Mouse (Mus musculus): Measurements from ENCODE around the gene Iqca.

Gene Iqca

DNA sequence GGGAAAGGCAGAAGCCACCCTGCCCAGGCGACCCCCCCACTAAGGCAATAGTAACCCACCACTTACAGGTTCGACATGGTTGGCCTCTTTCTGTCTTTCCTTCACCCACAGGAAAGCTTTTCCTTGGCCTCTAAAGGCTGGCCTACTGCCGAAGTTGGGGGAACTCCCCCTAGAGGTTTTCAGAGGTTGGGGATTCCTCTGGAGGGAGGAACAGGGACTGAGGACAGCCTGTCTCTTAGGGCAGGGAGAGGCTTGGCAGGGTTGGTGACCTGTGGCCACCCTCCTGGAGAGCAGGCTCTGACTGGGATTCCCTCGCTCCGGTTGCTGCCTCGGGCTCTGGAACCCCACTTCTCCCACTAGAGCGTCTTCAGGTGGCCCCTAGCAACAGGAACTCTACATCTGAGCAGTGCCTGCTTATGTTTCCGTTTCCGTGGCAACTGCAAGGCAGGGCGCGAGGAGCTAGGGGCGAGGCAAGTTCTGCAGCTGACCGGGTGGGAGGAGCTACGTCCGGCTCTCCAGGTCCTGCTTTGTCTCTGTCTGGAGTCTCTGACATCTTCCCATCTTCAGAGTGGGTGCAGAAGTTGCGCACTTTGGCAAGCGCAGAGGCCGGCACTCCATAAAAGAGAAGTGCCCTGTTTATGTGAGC, at the start of gene Iqca:
TSS of gene Iqca (minus strand) at position 303 of the 646 bp plus-strand sequence.
- DNase-seq: peak; percentile 58

DNA sequence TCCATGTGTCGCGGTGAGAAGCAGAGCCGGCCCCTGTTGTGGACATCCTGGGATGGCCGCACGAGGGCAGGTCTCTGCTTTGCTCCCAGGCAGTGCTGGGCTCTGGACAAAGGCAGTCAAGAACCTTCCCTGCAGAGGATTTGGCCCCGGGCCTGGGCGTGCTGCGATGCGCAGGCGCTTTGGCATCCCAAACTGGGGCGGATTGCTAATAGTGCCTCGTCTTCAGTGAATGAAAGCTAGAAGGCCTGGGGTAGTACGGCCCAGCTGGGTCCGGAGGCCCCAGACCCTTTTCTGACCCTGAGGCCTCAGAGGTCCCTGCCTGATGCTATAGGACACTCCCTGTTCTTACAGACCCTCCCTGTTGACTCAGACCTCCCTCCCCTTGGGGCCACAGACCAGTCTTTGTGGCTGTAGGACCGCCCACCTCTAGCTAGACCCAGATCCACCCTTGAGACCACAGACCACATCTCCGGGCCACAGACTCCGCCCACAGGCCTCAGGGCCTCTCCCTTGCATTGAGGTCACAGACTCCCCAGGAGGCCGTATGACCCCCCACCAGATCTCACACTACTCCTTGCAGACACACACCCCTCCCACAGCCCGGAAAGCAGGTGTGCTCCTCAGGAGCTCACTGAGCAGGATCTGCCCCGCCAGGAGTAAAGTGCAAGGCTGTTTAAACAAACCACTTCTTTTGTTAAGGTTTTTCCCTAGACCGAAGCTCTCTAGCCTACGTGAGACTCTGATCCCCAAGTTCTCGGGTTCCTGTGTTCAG, 49.2 kb upstream of the Iqca start:
- DNase-seq: peak; percentile 81

DNA sequence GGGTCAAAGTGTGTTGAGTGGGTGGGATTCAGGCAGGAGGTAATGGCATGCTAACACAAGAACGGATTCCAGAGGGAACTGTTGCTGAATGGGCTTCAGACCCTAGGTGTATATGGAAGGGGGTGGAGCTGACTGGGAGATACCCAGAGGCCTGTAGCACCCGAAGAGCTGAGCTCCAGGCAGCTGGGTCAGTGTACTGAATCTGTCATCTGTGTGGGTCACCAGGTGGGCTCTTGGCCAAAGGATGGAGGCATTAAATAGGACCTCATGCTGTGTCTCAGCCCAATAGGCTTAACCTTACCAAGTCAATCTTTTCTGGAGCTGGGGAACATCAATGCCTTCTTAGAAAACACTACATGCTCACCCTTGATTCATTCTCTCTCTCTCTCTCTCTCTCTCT, 48.5 kb upstream of the Iqca start:
- DNase-seq: no peak

DNA sequence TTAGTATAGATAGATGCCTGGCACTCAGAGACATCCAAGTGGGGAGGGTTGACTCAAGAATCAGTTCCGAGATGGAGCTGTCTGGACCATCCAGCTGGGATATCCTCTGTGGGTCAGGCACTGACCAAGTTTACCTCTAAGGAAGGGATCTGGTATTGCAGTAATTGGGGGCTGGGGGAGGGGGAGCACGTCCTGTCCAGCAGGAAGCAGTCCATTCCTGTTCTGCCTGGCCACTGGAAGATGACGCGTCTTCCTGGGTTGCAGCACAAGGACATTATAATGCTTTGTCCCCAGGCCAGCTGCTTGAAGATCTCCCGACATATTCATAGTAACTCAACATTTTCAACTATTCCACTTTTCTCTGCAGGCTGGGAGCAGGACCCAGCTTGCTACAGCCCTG, 48.0 kb upstream of the Iqca start:
- DNase-seq: no peak

DNA sequence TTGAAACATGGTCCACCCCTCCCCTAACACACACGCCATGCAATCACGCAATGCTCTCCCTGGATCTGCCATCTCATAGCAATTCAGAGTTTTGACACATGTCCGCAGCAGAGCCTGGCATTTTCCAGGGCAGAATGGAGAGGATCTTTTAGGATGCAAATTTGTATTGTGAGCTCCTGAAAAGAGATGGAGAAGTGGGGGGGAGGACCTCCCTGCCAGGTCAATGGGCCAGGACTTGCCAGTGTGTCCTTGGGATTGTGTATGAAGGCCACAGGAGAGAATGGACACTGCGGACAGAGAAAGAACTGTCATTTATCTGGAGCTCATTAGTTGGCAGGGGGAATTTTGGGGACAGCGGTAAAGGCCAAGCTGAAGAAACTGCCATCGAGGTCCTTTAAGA, 35.8 kb upstream of the Iqca start:
- no peak for DNase-seq

DNA sequence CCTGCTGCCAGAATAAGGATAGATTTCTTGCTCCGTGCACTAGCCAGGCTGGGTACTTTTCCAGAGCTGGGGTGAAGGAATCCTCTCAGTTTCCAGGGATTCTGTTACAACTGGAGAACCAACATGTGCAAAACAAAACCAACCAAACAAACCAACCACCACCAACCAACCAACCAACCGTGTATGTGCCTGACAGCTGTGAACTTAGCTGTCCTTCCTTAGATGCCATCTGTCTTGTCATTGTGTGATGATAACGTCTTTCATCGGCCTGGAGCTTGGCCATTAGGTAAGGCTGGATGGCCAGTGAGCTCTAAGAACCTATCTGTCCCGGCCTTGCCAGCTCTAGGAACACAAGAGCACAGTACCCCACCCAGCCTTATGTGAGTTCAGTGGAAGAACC, 33.7 kb upstream of the Iqca start:
- DNase-seq: no peak

DNA sequence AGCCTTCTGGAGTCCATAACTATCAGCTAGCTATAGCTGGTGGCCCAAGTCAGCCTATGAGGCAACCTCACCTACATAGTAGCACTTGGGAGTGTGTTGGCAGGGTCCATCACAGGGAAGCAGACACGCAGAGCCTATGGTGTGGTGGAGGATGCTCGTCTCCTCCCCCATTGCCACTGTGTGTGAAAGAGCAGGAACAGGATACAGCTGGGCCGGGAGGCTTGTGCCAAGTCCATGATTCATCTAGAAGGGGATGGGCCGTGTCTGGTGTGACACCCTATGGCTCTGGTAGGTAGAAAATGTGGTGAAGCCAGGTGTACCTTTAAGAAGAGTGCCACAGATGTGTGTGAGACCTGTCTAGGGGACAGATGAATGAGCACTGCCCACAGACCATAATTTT, 33.0 kb upstream of the Iqca start:
- DNase-seq: no peak

DNA sequence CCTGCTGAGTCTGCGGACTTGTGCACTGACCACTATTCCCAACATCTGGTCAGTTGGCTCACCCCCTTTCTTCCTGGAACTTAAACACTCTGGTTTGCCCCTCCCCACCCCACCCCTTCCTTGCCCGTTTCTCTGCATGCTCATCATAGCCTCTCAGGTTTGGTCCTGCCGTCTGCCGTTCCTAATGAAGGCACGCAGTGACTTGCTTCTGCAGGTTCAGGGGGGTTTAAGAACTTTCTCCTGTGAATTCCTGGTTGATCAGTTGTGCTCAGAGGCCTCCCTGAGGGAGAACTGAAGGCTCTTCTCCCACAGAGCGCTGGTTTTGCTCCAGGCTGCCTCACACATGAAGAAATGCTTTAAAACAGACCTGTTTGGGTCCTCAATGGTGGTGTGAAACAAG, 30.4 kb upstream of the Iqca start:
- no peak for DNase-seq

DNA sequence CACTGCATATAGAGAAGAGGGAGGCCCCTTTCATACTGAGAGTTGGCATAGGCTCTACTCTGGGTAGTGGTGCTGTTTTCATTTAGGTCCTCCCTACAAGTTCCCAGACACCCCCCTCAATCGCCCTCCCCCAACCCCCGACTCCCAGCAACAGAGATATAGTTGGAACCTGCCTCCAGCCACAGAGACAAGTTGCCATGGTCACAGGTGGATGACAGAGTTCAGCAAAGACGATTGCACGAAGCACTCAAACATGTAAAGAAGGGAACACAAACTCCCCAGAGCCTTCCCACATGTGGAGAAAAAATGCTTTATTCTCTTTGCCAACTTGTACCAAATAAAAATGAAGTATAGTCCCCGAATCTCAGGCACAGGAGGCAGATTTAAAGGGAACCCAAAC, 29.3 kb upstream of the Iqca start:
- DNase-seq: no peak

DNA sequence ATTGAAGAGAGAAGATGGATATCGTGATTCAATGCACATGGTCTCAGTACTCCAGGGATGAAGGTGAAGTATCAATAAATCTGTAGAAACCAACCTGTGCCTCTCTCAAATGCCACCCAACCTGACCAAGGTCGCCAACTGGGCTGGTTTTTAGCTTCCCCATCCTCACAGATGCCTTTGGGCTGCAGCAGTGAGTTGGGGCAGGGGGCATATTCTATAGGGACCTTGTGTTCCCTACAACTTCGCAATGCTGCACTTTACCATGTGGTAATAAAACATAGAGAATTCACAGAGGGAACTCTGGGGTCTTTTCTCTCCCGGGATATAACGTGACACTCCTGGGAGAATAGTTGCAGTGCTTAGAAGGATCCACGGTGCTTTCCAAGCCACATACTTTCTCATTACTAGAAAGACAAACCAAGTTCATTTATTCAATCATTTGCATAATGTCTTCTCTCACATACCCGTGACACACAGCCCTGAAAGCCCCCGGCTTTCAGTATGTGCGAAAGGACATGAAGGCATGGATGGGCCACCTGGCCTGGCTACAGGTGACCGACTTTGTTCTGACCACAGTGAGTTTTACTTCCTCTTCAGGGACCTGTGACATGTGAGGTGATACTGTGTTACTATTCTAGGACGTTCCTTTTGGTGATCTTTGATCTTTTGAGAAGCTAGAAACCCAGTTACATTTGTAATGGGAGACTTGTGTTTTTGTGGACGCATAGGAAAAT, 27.9 kb upstream of the Iqca start:
- DNase-seq: no peak

DNA sequence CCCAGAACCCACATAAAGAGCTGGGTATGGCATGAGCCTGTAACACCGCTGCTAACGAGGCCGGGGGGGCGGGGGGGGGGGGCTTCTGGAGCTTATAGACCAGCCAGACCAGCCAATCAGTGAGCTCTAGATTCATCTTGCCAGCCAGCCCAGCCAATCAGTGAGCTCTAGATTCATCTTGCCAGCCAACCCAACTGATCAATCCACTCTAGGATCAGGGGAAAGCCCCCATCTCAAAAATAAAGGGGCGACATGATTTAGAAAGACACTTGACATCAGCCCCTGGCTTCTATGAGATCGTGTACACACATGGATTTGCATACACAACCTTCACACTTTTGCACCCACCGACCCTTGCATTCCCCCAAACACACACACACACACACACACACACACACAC, 27.3 kb upstream of the Iqca start:
- no peak for DNase-seq

DNA sequence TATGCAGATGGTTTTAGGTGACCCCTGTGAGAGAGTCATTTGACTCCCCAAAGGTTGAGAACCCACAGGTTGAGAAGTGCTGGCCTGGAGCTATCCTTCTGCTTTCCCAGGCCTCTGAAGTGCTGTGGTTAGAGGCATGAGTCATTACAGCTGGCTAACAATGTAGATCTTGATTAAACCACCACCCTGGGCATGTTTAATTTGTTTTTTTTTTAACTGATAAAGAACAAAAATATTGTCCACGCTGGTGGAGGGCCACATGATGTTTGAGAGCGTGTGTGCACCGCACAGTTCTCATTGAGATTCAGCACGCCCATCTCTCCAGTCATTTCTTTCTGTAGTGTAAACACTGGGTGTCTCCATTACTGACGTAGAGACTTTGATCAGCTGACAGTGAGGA, 24.8 kb upstream of the Iqca start:
- DNase-seq: no peak

DNA sequence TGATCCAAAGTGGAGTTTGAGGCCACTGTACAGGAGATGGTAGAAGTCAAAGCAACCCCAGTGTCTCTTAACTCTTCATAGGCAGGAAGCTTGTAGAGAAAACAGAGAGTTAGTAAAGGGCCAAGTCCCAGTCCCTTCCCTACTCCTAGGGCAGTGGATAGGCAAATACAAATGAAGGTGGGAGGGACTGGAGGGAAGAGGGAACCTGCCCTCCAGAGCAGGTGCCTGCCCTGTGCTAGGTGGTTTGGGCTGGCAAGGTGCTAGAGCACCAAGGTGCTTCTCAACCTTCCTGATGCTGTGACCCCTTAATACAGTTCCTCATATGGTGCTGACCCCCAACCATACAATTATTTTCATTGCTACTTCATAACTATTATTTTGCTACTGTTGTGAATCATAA, 24.4 kb upstream of the Iqca start:
- no peak for DNase-seq

DNA sequence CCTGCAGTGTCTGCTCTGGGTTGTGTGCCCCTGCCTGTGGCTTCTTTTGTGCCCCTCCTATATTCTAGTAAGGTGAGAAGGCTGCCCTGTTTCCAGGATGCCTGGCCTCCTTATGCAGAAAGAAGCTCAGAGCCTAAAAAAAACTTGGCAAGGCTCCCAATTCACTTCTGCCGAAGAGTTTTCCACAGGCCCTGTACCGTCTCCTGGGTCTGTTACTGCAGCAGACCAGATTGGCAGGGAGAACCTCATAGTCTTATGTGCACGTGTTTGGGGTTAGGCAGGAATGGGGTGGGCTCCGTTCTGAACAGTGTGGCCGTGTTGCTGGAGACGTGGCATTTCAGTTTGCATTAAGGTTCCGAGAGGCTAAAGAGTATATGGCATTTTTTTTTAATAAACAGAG, 23.0 kb upstream of the Iqca start:
- DNase-seq: no peak

DNA sequence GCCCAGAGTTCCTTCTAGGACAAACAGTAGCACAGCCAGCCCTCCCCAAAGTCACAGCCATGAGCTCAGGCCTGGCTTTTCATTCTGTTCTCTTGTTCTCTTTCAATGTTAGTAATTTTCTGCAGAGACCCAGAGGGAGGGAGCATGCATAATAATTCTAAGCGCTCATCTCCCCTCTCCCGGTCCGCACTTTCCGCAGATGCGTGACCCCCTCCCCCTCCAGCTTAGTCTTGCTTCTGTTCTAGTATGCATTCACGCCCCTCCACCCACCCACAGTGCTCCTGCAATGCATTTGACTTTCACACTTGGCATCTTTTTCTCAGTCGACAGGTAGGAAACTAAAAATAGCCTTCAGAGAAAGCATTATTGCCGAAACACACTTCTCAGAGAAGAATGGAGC, 21.1 kb upstream of the Iqca start:
- DNase-seq: no peak

DNA sequence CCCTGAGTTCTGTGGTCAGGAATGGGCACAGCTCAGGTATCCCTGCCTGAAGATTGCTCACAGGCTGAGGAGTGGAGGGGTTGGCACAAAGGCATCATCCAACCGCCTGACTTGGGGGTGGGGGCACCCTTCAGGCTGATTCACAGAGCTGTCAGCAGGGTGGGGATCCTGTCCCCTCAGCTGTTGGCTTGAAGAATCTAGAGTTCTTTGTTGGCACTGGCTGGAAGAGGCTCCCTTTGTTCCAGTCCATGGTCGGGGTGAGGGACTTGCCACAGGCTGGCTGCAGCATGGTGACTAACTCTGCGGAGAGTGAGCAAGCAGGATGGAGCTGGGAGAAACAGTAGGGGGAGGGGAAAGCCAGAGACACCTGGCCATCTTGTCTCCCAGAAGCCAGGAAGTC, 11.1 kb upstream of the Iqca start:
- no peak for DNase-seq

DNA sequence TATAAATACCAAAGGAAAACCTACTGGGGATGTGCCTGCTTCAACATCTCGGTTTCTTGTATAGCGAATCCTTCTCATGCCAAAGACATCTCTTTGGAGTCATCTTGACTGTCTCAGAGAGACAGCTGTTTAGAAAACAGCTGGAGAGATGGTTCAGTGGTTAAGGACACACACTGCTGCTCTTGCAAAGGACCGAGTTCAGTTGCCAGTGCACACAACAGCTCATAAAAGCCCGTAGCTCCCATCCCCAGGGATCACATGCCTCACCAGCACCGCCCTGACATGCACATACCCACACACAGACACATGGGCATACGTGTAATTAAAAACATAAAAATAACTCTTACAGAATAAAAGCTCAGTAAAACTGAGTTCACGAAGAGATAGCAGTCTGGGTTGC, 10.0 kb upstream of the Iqca start:
- no peak for DNase-seq

DNA sequence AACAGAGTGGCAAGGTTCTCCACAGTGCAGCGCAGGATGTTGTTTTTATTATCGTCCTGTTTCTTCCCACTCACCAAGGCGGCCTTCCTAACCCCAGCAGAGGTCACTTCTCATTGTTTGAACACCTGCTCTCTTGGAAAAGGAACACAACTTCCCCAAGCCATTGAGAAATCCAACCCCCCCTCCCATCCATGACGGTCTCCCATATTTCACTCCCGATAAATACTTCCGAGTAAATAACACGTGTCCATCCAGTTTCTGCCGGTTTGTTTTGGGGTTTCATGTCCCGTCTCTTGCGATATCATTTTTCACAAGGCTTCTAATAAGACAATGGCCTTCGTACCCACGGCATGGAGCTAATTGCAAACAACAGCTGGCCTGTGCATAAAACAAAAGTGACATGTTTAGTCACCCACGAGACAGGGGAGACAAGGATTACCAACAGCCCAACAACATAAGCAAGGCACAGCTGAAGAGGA, 9.2 kb upstream of the Iqca start:
- DNase-seq: no peak

DNA sequence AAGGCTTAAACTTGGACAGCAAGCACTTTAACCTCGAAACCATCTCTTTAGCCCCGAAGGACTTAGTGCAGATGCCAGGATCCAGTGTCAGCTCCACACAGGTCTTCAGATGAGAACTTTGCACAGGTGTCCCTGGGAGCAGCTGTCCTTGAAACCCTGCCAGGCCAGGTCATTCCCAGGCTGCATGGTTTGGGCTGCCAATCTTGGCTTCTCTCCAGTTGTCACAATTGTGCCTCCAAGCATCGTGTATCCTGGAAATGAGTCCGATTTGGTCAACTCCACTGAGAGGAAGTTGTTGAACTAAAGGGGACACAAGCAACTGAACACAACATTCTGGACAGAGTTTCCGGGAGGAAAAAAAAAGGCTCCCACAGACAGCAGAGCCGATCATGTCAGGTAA, 8.4 kb upstream of the Iqca start:
- DNase-seq: peak; percentile 45

DNA sequence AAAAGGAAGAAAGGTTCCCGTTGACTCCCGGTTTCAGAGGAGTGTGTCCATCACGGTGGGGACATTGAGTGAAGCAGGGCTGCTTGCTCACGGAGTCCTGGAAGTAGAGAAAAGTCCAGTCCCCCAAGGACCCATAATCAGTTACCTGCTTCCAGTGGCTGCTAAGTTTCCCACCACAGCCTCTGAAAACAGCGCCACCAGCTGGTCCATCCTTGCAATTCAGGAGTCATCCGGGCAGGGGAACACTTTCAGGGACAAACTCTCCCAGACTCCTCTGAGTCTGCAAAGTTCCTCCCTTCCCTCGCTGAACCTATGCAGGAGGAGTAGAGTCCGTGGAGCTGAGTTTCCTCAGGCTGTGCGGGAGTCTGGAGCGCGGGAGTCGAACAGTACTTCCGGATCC, 6.7 kb upstream of the Iqca start:
- no peak for DNase-seq

DNA sequence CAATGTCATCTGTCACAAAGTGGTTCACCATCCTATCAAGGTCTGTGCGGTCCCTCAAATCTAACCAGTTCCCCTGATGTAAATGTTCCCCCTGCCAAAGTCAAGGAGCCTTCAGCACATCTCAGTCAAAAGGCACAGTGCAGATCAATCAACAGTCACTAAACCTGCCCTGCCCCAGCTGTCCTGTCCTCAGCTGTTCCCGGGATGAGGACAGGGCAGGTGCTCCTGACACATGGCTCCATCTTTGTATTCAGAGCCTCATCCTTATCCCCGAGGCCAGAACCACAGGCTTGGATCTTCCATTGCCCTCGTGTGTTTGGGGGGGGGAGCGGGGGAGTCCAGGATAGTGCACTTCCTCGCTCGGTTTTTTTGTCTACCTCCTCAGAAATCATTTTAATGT, 3.4 kb upstream of the Iqca start:
- no peak for DNase-seq

DNA sequence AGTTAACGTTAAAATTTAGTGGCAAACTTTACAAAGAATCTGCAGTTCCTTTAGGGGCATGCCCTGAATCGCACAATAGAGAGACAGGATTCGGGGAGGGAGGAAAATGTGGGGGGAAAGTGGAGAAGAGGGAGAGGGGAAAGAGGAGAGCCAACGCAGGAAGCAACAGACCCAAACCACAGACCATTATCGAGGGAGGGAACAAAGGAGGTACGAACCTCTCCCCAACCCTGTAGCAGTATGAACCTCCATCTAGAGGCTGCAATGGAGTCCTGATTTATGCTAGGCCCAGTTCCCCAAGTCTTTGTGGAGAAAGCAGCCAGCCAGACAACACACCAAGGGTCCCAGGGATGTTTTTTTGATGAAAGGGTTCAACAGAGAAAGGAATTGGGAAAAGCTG, 586 bp upstream of the Iqca start:
- DNase-seq: no peak

DNA sequence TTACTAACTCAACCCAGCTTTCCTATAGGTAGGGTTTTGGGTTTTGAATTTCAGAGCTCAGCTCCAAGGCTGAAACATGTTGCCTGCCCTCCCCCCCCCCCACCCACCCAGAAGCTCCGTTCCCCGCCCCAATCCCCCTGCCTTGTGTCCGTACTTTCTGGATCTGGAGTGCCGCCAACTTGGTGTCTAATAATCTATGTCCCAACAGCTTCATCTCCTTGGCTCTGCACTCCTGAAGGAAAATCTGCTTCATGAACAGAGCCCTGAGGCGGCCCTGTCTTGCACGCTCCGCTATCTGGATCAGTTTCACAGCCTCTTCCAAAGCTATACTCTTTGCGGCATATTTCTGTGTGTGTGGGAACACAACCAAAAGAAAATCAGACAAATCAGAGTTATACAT, 13.5 kb downstream of the Iqca start:
- DNase-seq: no peak

DNA sequence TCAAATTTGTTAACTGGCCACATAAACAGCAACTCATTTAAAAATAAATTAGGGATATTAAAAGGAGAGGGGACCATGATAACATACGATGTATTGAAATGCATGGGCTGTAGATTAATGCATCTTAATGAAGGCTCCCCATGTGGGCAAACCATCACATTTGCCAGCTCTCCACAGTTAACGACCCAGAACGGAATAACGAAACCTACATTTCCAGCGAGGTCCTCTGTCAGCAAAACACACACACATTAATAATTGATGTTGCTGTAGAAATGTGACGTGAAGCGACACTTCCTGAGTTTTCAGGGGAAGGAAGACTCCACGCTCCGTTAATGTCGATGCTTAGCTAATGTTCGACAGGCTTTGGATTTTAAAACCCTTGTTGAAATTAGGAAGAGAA, 20.8 kb downstream of the Iqca start:
- DNase-seq: no peak
